Mouse (Mus musculus) midbrain, embryonic 13.5 days (tissue): ENCODE results near the gene Jak1. TPM values are rescaled to one million over a fixed set of nuclear protein-coding genes. Genes with fewer than 3 reads are reported as not detected.

ENCODE experiments used
- ATAC-seq: fragments of 200-750 bp; cut with Nextera tagmentation; 2 replicates; pipeline ENCODE4 v1.8.0; 2017; ENCODE audit warnings: mild to moderate bottlenecking, moderate TSS enrichment, moderate library complexity
- H3K27ac ChIP-seq: fragments of 300-500 bp; sonication (generic); 2 replicates; pipeline ENCODE4 v1.5.1; 2015; ENCODE audit warnings: inconsistent platforms, mild to moderate bottlenecking, moderate library complexity
- H3K27me3 ChIP-seq: fragments of 300-500 bp; sonication (generic); 2 replicates; pipeline ENCODE4 v1.6.1; 2015; ENCODE audit warnings: mild to moderate bottlenecking, inconsistent platforms
- H3K36me3 ChIP-seq: fragments of 300-500 bp; sonication (generic); 2 replicates; pipeline ENCODE4 v1.6.1; 2015; ENCODE audit warnings: mild to moderate bottlenecking, inconsistent platforms
- H3K4me1 ChIP-seq: fragments of 300-500 bp; sonication (generic); replicated peaks from 2 replicates; pipeline ENCODE4 v1.6.1; 2015; ENCODE audit warnings: inconsistent platforms
- H3K4me2 ChIP-seq: fragments of 300-500 bp; sonication (generic); replicated peaks from 2 replicates; pipeline ENCODE4 v1.6.1; 2015; ENCODE audit warnings: moderate library complexity, mild to moderate bottlenecking, inconsistent platforms
- H3K4me3 ChIP-seq: fragments of 300-500 bp; sonication (generic); replicated peaks from 2 replicates; pipeline ENCODE4 v1.5.1; 2015; ENCODE audit warnings: mild to moderate bottlenecking, inconsistent platforms
- H3K9ac ChIP-seq: fragments of 300-500 bp; sonication (generic); replicated peaks from 2 replicates; pipeline ENCODE4 v1.6.1; 2015; ENCODE audit warnings: mild to moderate bottlenecking, inconsistent platforms
- H3K9me3 ChIP-seq: fragments of 300-500 bp; sonication (generic); 2 replicates; pipeline ENCODE4 v1.6.1; 2016; ENCODE audit warnings: mild to moderate bottlenecking, inconsistent platforms
- WGBS: fragments of 180-500 bp; shearing (Covaris S2); methylation state at CpG from one replicate; pipeline ENCODE4 v1.1.7; 2015; 5-methylcytosine and 5-hydroxymethylcytosine counted together
- polyA plus RNA-seq: library from polyadenylated mRNA; unstranded; fragments of >200 nt; fragmentation: Nextera tagmentation; extraction: Ambion mirVana; gene quantifications from 2 replicates; pipeline ENCODE4 v1.2.1, GENCODE M21; 2015

Jak1 gene
- polyA plus RNA-seq, 1 experiment from 2014 or later = 47.9 TPM

GRCm38 (mm10) chr4:101247355-101247754 is 17.7 kb downstream of the Jak1 start:
- H3K4me2 ChIP-seq = no peak overlapping the region
- H3K27me3 ChIP-seq = no peaks in the 10 kb centered on the region
- no peaks in the 10 kb centered on the region for H3K4me1 ChIP-seq
- no peaks in the 10 kb centered on the region for H3K36me3 ChIP-seq
- no peaks in the 10 kb centered on the region for H3K9me3 ChIP-seq
- no peak for ATAC-seq
- 86% methylated on average over 2 of the region's 2 CpGs for WGBS
- no peak overlapping the region for H3K9ac ChIP-seq
- no peak overlapping the region for H3K4me3 ChIP-seq
- H3K27ac ChIP-seq = no peak overlapping the region

- H3K4me2 ChIP-seq = no peak overlapping the region
Observed at GRCm38 (mm10) chr4:101246569-101246968, 18.5 kb downstream of the Jak1 start.

GRCm38 (mm10) chr4:101244257-101245011 is 20.6 kb downstream of the Jak1 start:
- Histone ChIP-seq H3K4me3 (no peak overlapping the region), H3K36me3 (no peaks in the 10 kb centered on the region), H3K9me3 (no peaks in the 10 kb centered on the region), H3K27me3 (no peaks in the 10 kb centered on the region), H3K27ac (no peak overlapping the region), H3K4me2 (no peak overlapping the region), H3K4me1 (0 out of 2 replicates have a peak, but pooled peaks cover 6% of the 10 kb centered on the region), H3K9ac (no peak overlapping the region)
- 74% methylated on average over 6 of the region's 6 CpGs for WGBS
- ATAC-seq = no peak

More at GRCm38 (mm10) chr4:101246569-101246968, 18.5 kb downstream of the Jak1 start:
- Histone ChIP-seq H3K36me3 (no peaks in the 10 kb centered on the region), H3K9ac (no peak overlapping the region), H3K27ac (no peak overlapping the region), H3K4me3 (no peak overlapping the region), H3K9me3 (no peaks in the 10 kb centered on the region), H3K27me3 (no peaks in the 10 kb centered on the region), H3K4me1 (no peaks in the 10 kb centered on the region)
- no peak for ATAC-seq
- 78% methylated on average over 2 of the region's 2 CpGs for WGBS

- no peak for ATAC-seq
- no peaks in the 10 kb centered on the region for H3K36me3 ChIP-seq
- H3K4me3 ChIP-seq = no peak overlapping the region
- no peaks in the 10 kb centered on the region for H3K9me3 ChIP-seq
- H3K27me3 ChIP-seq = no peaks in the 10 kb centered on the region
- 0 out of 2 replicates have a peak, but pooled peaks cover 6% of the 10 kb centered on the region for H3K4me1 ChIP-seq
- H3K9ac ChIP-seq = no peak overlapping the region
- no peak overlapping the region for H3K4me2 ChIP-seq
- 69% methylated on average over 3 of the region's 3 CpGs for WGBS
- no peak overlapping the region for H3K27ac ChIP-seq
Observed at GRCm38 (mm10) chr4:101240875-101241173, 24.3 kb downstream of the Jak1 start.

GRCm38 (mm10) chr4:101240163-101240874 is 24.8 kb downstream of the Jak1 start:
- Histone ChIP-seq H3K4me2 (no peak overlapping the region), H3K4me3 (no peak overlapping the region), H3K9ac (no peak overlapping the region), H3K27ac (no peak overlapping the region), H3K4me1 (0 out of 2 replicates have a peak, but pooled peaks cover 6% of the 10 kb centered on the region), H3K9me3 (no peaks in the 10 kb centered on the region), H3K36me3 (no peaks in the 10 kb centered on the region), H3K27me3 (no peaks in the 10 kb centered on the region)
- peak; percentile 56; the same call in 1 of the 2 replicates for ATAC-seq
- 87% methylated on average over 5 of the region's 5 CpGs for WGBS

GRCm38 (mm10) chr4:101239313-101240162 is 25.5 kb downstream of the Jak1 start:
- no peak overlapping the region for H3K4me3 ChIP-seq
- ATAC-seq = peak; percentile 62
- no peaks in the 10 kb centered on the region for H3K9me3 ChIP-seq
- 0 out of 2 replicates have a peak, but pooled peaks cover 6% of the 10 kb centered on the region for H3K4me1 ChIP-seq
- no peak overlapping the region for H3K27ac ChIP-seq
- 98% methylated on average over 3 of the region's 3 CpGs for WGBS
- H3K4me2 ChIP-seq = no peak overlapping the region
- H3K9ac ChIP-seq = no peak overlapping the region
- no peaks in the 10 kb centered on the region for H3K27me3 ChIP-seq
- H3K36me3 ChIP-seq = no peaks in the 10 kb centered on the region

GRCm38 (mm10) chr4:101238589-101238988 is 26.5 kb downstream of the Jak1 start:
- WGBS = 90% methylated on average over 4 of the region's 4 CpGs
- 0 out of 2 replicates have a peak, but pooled peaks cover 6% of the 10 kb centered on the region for H3K4me1 ChIP-seq
- H3K36me3 ChIP-seq = no peaks in the 10 kb centered on the region
- no peak overlapping the region for H3K9ac ChIP-seq
- no peak overlapping the region for H3K27ac ChIP-seq
- H3K27me3 ChIP-seq = no peaks in the 10 kb centered on the region
- no peak for ATAC-seq
- no peak overlapping the region for H3K4me3 ChIP-seq
- no peak overlapping the region for H3K4me2 ChIP-seq
- no peaks in the 10 kb centered on the region for H3K9me3 ChIP-seq

- no peaks in the 10 kb centered on the region for H3K9me3 ChIP-seq
- 89% methylated on average over 6 of the region's 6 CpGs for WGBS
- no peaks in the 10 kb centered on the region for H3K36me3 ChIP-seq
- H3K4me1 ChIP-seq = 0 out of 2 replicates have a peak, but pooled peaks cover 6% of the 10 kb centered on the region
- ATAC-seq = no peak
- H3K4me2 ChIP-seq = no peak overlapping the region
- no peak overlapping the region for H3K4me3 ChIP-seq
- H3K27ac ChIP-seq = no peak overlapping the region
- H3K27me3 ChIP-seq = no peaks in the 10 kb centered on the region
- no peak overlapping the region for H3K9ac ChIP-seq
Observed at GRCm38 (mm10) chr4:101236797-101237196, 28.3 kb downstream of the Jak1 start.

- Histone ChIP-seq H3K4me1 (0 out of 2 replicates have a peak, but pooled peaks cover 6% of the 10 kb centered on the region), H3K4me3 (no peak overlapping the region), H3K9me3 (no peaks in the 10 kb centered on the region), H3K4me2 (no peak overlapping the region), H3K9ac (no peak overlapping the region), H3K27ac (no peak overlapping the region), H3K27me3 (no peaks in the 10 kb centered on the region), H3K36me3 (no peaks in the 10 kb centered on the region)
- no peak for ATAC-seq
- 98% methylated on average over 1 of the region's 1 CpGs for WGBS
Observed at GRCm38 (mm10) chr4:101235964-101236363, 29.1 kb downstream of the Jak1 start.

GRCm38 (mm10) chr4:101234753-101235152 is 30.3 kb downstream of the Jak1 start:
- no peaks in the 10 kb centered on the region for H3K4me1 ChIP-seq
- H3K27me3 ChIP-seq = no peaks in the 10 kb centered on the region
- H3K9me3 ChIP-seq = no peaks in the 10 kb centered on the region
- WGBS = 90% methylated on average over 1 of the region's 1 CpGs
- H3K36me3 ChIP-seq = no peaks in the 10 kb centered on the region
- no peak overlapping the region for H3K27ac ChIP-seq
- no peak overlapping the region for H3K4me3 ChIP-seq
- no peak for ATAC-seq
- H3K4me2 ChIP-seq = no peak overlapping the region
- no peak overlapping the region for H3K9ac ChIP-seq

- 88% methylated on average over 1 of the region's 1 CpGs for WGBS
- Histone ChIP-seq H3K9me3 (no peaks in the 10 kb centered on the region), H3K27ac (no peak overlapping the region), H3K9ac (no peak overlapping the region), H3K36me3 (no peaks in the 10 kb centered on the region), H3K27me3 (no peaks in the 10 kb centered on the region), H3K4me1 (no peaks in the 10 kb centered on the region), H3K4me2 (no peak overlapping the region), H3K4me3 (no peak overlapping the region)
- ATAC-seq = no peak
Observed at GRCm38 (mm10) chr4:101234332-101234731, 30.8 kb downstream of the Jak1 start.

- Histone ChIP-seq H3K4me1 (no peaks in the 10 kb centered on the region), H3K27ac (no peak overlapping the region), H3K36me3 (no peaks in the 10 kb centered on the region), H3K9me3 (no peaks in the 10 kb centered on the region), H3K9ac (no peak overlapping the region), H3K27me3 (no peaks in the 10 kb centered on the region), H3K4me2 (no peak overlapping the region), H3K4me3 (no peak overlapping the region)
- WGBS = 94% methylated on average over 2 of the region's 2 CpGs
- no peak for ATAC-seq
Observed at GRCm38 (mm10) chr4:101230621-101231020, 34.5 kb downstream of the Jak1 start.
